Mouse (Mus musculus) liver, embryonic 14.5 days (tissue): ENCODE measurements around the gene Klk1b16.

Source experiments
- CTCF ChIP-seq: IDR thresholded peaks from 2 replicates; pipeline ENCODE4 v1.5.1; 2016; ENCODE audit warnings: antibody characterized with exemption, low read depth, control low read depth
- EP300 ChIP-seq: IDR thresholded peaks from 2 replicates; pipeline ENCODE4 v1.6.1; 2016; ENCODE audit warnings: antibody characterized with exemption, low read depth

DNA sequence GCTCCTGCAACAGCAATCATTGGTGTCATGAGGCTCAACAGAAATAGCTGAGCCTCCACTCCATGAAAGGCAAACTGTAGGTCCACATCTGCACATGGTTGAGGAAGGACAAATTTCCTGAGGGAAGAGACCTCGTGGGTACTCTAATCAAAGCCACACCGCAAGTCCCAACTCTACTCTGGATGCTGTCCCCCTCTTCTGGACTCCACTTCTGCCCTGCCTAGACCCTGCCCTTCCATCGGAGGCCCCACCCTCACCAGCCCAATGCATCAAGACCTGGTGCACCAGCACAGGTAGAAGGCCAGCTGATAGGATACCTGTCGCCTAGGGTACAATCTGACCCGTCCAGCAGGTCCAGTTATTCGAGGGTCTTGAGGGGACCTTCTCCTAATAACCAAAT, 13.1 kb upstream of the Klk1b16 start:
- TF ChIP-seq EP300: no peak
- no peak for TF ChIP-seq CTCF
